Mouse (Mus musculus) heart, embryonic 10.5 days (tissue): Measurements from ENCODE around the gene Nr1h4. TPM values are rescaled to one million over a fixed set of nuclear protein-coding genes. Genes with fewer than 3 reads are reported as not detected.

Source experiments
- DNase-seq: peaks from one replicate; pipeline ENCODE4 v3.0.0-alpha.2; 2017; ENCODE audit warnings: low spot score
- H3K27ac ChIP-seq: fragments of 300-500 bp; sonication (generic); 2 replicates; pipeline ENCODE4 v1.5.1; 2016; ENCODE audit warnings: mild to moderate bottlenecking
- H3K27me3 ChIP-seq: fragments of 300-500 bp; sonication (generic); 2 replicates; pipeline ENCODE4 v1.6.1; 2016; ENCODE audit warnings: mild to moderate bottlenecking; ENCODE audit not compliant: poor library complexity, insufficient read depth, severe bottlenecking
- H3K36me3 ChIP-seq: fragments of 300-500 bp; sonication (generic); 2 replicates; pipeline ENCODE4 v1.6.1; 2016; ENCODE audit warnings: mild to moderate bottlenecking, moderate library complexity
- H3K4me1 ChIP-seq: fragments of 300-500 bp; sonication (generic); 2 replicates; pipeline ENCODE4 v1.6.1; 2016; ENCODE audit warnings: mild to moderate bottlenecking
- H3K4me3 ChIP-seq: fragments of 300-500 bp; sonication (generic); 2 replicates; pipeline ENCODE4 v1.5.1; 2016; ENCODE audit warnings: mild to moderate bottlenecking, moderate library complexity
- H3K9me3 ChIP-seq: fragments of 300-500 bp; sonication (generic); 2 replicates; pipeline ENCODE4 v1.6.1; 2016; ENCODE audit warnings: mild to moderate bottlenecking, moderate library complexity
- WGBS: fragments of 180-500 bp; shearing (Covaris S2); methylation state at CpG from one replicate; pipeline ENCODE4 v1.1.7; 2016; 5-methylcytosine and 5-hydroxymethylcytosine counted together
- polyA plus RNA-seq: library from polyadenylated mRNA; unstranded; fragments of >200 nt; fragmentation: Nextera tagmentation; extraction: Ambion mirVana; gene quantifications from 2 replicates; pipeline ENCODE4 v1.2.1, GENCODE M21; 2016

The Nr1h4 gene
- polyA plus RNA-seq, 1 experiment from 2014 or later, result 0.16 TPM

- H3K27me3 ChIP-seq, result no peaks in the 10 kb centered on the region
- H3K9me3 ChIP-seq, result no peaks in the 10 kb centered on the region
- WGBS, result 33% methylated on average over 6 of the region's 6 CpGs
- no peak overlapping the region for H3K4me3 ChIP-seq
- no peaks in the 10 kb centered on the region for H3K36me3 ChIP-seq
- no peak overlapping the region for H3K27ac ChIP-seq
- no peak for DNase-seq
- H3K4me1 ChIP-seq, result peaks cover 16% of the 10 kb centered on the region
These were observed 14.6 kb upstream of the Nr1h4 start for GRCm38 (mm10) chr10:89548028-89548427.

GRCm38 (mm10) chr10:89546989-89547388 is 13.6 kb upstream of the Nr1h4 start:
- WGBS, result 60% methylated on average over 2 of the region's 2 CpGs
- Histone ChIP-seq H3K27ac (no peak overlapping the region), H3K9me3 (no peaks in the 10 kb centered on the region), H3K27me3 (no peaks in the 10 kb centered on the region), H3K36me3 (no peaks in the 10 kb centered on the region), H3K4me3 (no peak overlapping the region), H3K4me1 (peaks cover 16% of the 10 kb centered on the region)
- DNase-seq, result no peak

GRCm38 (mm10) chr10:89543867-89544266 is 10.5 kb upstream of the Nr1h4 start:
- no peak overlapping the region for H3K27ac ChIP-seq
- H3K27me3 ChIP-seq, result no peaks in the 10 kb centered on the region

GRCm38 (mm10) chr10:89542321-89542720 is 8.9 kb upstream of the Nr1h4 start:
- H3K9me3 ChIP-seq, result no peaks in the 10 kb centered on the region
- H3K4me1 ChIP-seq, result peaks cover 13% of the 10 kb centered on the region
- H3K27ac ChIP-seq, result no peak overlapping the region
- DNase-seq, result no peak
- no peak overlapping the region for H3K4me3 ChIP-seq
- no peaks in the 10 kb centered on the region for H3K27me3 ChIP-seq
- no peaks in the 10 kb centered on the region for H3K36me3 ChIP-seq
- WGBS, result 87% methylated on average over 3 of the region's 3 CpGs

More at GRCm38 (mm10) chr10:89543867-89544266, 10.5 kb upstream of the Nr1h4 start:
- no peak for DNase-seq
- H3K36me3 ChIP-seq, result no peaks in the 10 kb centered on the region
- no peaks in the 10 kb centered on the region for H3K9me3 ChIP-seq
- H3K4me3 ChIP-seq, result no peak overlapping the region
- peaks cover 16% of the 10 kb centered on the region for H3K4me1 ChIP-seq
- WGBS, result 39% methylated on average over 6 of the region's 6 CpGs

GRCm38 (mm10) chr10:89532451-89532850 is 934 bp downstream of the Nr1h4 start:
- Histone ChIP-seq H3K27me3 (no peaks in the 10 kb centered on the region), H3K4me1 (peaks cover 24% of the 10 kb centered on the region), H3K36me3 (no peaks in the 10 kb centered on the region), H3K4me3 (no peak overlapping the region), H3K9me3 (no peaks in the 10 kb centered on the region), H3K27ac (no peak overlapping the region)
- no peak for DNase-seq
- WGBS, result 82% methylated on average over 5 of the region's 5 CpGs

GRCm38 (mm10) chr10:89531976-89532375 is 1.4 kb downstream of the Nr1h4 start:
- Histone ChIP-seq H3K4me1 (peaks cover 27% of the 10 kb centered on the region), H3K9me3 (no peaks in the 10 kb centered on the region), H3K27ac (peak overlapping the region; percentile 42; the same call in 1 of the 2 replicates), H3K36me3 (no peaks in the 10 kb centered on the region), H3K4me3 (no peak overlapping the region), H3K27me3 (no peaks in the 10 kb centered on the region)
- no peak for DNase-seq
- WGBS, result 82% methylated on average over 2 of the region's 2 CpGs

- 24% methylated on average over 5 of the region's 5 CpGs for WGBS
- H3K27ac ChIP-seq, result peak overlapping the region; percentile 42; the same call in 1 of the 2 replicates
- DNase-seq, result peak; percentile 88
- H3K27me3 ChIP-seq, result no peaks in the 10 kb centered on the region
- no peaks in the 10 kb centered on the region for H3K36me3 ChIP-seq
- peaks cover 30% of the 10 kb centered on the region for H3K4me1 ChIP-seq
- no peaks in the 10 kb centered on the region for H3K9me3 ChIP-seq
- no peak overlapping the region for H3K4me3 ChIP-seq
These were observed 2.2 kb downstream of the Nr1h4 start for GRCm38 (mm10) chr10:89531194-89531634.

- Histone ChIP-seq H3K4me1 (peaks cover 23% of the 10 kb centered on the region), H3K27me3 (no peaks in the 10 kb centered on the region), H3K9me3 (no peaks in the 10 kb centered on the region), H3K36me3 (no peaks in the 10 kb centered on the region), H3K27ac (0 out of 2 replicates have a peak overlapping the region, but pooled peaks have one; percentile 16), H3K4me3 (no peak overlapping the region)
- WGBS, result 39% methylated on average over 5 of the region's 5 CpGs
- peak; percentile 83 for DNase-seq
These were observed 6.3 kb downstream of the Nr1h4 start for GRCm38 (mm10) chr10:89527054-89527453.

GRCm38 (mm10) chr10:89525823-89526222 is 7.6 kb downstream of the Nr1h4 start:
- 90% methylated on average over 2 of the region's 2 CpGs for WGBS
- no peak overlapping the region for H3K27ac ChIP-seq
- H3K36me3 ChIP-seq, result no peaks in the 10 kb centered on the region
- H3K9me3 ChIP-seq, result no peaks in the 10 kb centered on the region
- no peaks in the 10 kb centered on the region for H3K27me3 ChIP-seq
- H3K4me1 ChIP-seq, result peaks cover 17% of the 10 kb centered on the region
- no peak overlapping the region for H3K4me3 ChIP-seq
- DNase-seq, result no peak

- H3K4me1 ChIP-seq, result peaks cover 11% of the 10 kb centered on the region; the same call in 1 of the 2 replicates
- no peaks in the 10 kb centered on the region for H3K36me3 ChIP-seq
- H3K27ac ChIP-seq, result no peak overlapping the region
- 66% methylated on average over 7 of the region's 7 CpGs for WGBS
- no peak overlapping the region for H3K4me3 ChIP-seq
- no peaks in the 10 kb centered on the region for H3K9me3 ChIP-seq
- DNase-seq, result no peak
- no peaks in the 10 kb centered on the region for H3K27me3 ChIP-seq
These were observed 10.9 kb downstream of the Nr1h4 start for GRCm38 (mm10) chr10:89522481-89522880.

- H3K4me3 ChIP-seq, result no peak overlapping the region
- no peaks in the 10 kb centered on the region for H3K27me3 ChIP-seq
- no peaks in the 10 kb centered on the region for H3K36me3 ChIP-seq
- H3K4me1 ChIP-seq, result peaks cover 6% of the 10 kb centered on the region; the same call in 1 of the 2 replicates
- no peak for DNase-seq
- WGBS, result 55% methylated on average over 9 of the region's 9 CpGs
- peak overlapping the region; percentile 10; the same call in 1 of the 2 replicates for H3K27ac ChIP-seq
- no peaks in the 10 kb centered on the region for H3K9me3 ChIP-seq
These were observed 11.5 kb downstream of the Nr1h4 start for GRCm38 (mm10) chr10:89521790-89522431.

- Histone ChIP-seq H3K4me3 (no peak overlapping the region), H3K27me3 (no peaks in the 10 kb centered on the region), H3K27ac (no peak overlapping the region), H3K4me1 (0 out of 2 replicates have a peak, but pooled peaks cover 5% of the 10 kb centered on the region), H3K9me3 (no peaks in the 10 kb centered on the region), H3K36me3 (no peaks in the 10 kb centered on the region)
- 90% methylated on average over 4 of the region's 4 CpGs for WGBS
- no peak for DNase-seq
These were observed 13.0 kb downstream of the Nr1h4 start for GRCm38 (mm10) chr10:89520381-89520780.

GRCm38 (mm10) chr10:89519226-89519625 is 14.2 kb downstream of the Nr1h4 start:
- whole genome bisulfite sequencing, result 69% methylated on average over 4 of the region's 4 CpGs

More at GRCm38 (mm10) chr10:89519226-89519625, 14.2 kb downstream of the Nr1h4 start:
- no peak for DNase-seq
- Histone ChIP-seq H3K36me3 (no peaks in the 10 kb centered on the region), H3K27me3 (no peaks in the 10 kb centered on the region), H3K27ac (no peak overlapping the region), H3K9me3 (no peaks in the 10 kb centered on the region), H3K4me3 (no peak overlapping the region), H3K4me1 (0 out of 2 replicates have a peak, but pooled peaks cover 5% of the 10 kb centered on the region)
